Mouse (Mus musculus): ENCODE results near the gene Rcor1. TPM values are rescaled to one million over a fixed set of nuclear protein-coding genes. Genes with fewer than 3 reads are reported as not detected.

Gene Rcor1
- polyA plus RNA-seq, 1 experiment from 2014 or later: 4.5 TPM

GRCm38 (mm10) chr12:111145269-111145668 lies 106.1 kb downstream of the Rcor1 start:
- WGBS: 36% methylated on average over 9 of the region's 9 CpGs
- ATAC-seq: no peak
- Histone ChIP-seq H3K4me1 (ENCODE audit: control insufficient read depth, insufficient read depth, low read depth, low read length) (peaks cover 17% of the 10 kb centered on the region), H3K36me3 (ENCODE audit: control insufficient read depth, insufficient read depth, low read length) (no peaks in the 10 kb centered on the region), H3K27ac (ENCODE audit: low read depth, low read length) (peak overlapping the region; percentile 19; the same call in 1 of the 2 replicates), H3K4me2 (ENCODE audit: low read length) (peak overlapping the region; percentile 24), H3K27me3 (replicated peaks; ENCODE audit: control insufficient read depth, insufficient read depth, low read length) (no peaks in the 10 kb centered on the region), H3K9me3 (ENCODE audit: control insufficient read depth, low read length) (no peaks in the 10 kb centered on the region), H3K4me3 (ENCODE audit: low read length) (no peak overlapping the region), H3K9ac (ENCODE audit: low read depth, low read length) (peak overlapping the region; percentile 50)

GRCm38 (mm10) chr12:111149495-111150235 lies 110.5 kb downstream of the Rcor1 start:
- no peak overlapping the region for H3K4me2 ChIP-seq (ENCODE audit: low read length)
- WGBS: 64% methylated on average over 17 of the region's 17 CpGs
- H3K36me3 ChIP-seq (ENCODE audit: control insufficient read depth, insufficient read depth, low read length): no peaks in the 10 kb centered on the region
- no peak for ATAC-seq
- H3K4me1 ChIP-seq (ENCODE audit: control insufficient read depth, insufficient read depth, low read depth, low read length): peaks cover 16% of the 10 kb centered on the region
- H3K9ac ChIP-seq (ENCODE audit: low read depth, low read length): no peak overlapping the region
- H3K9me3 ChIP-seq (ENCODE audit: control insufficient read depth, low read length): no peaks in the 10 kb centered on the region
- H3K27ac ChIP-seq (ENCODE audit: low read depth, low read length): no peak overlapping the region
- H3K27me3 ChIP-seq (replicated peaks; ENCODE audit: control insufficient read depth, insufficient read depth, low read length): no peaks in the 10 kb centered on the region
- no peak overlapping the region for H3K4me3 ChIP-seq (ENCODE audit: low read length)

- Histone ChIP-seq H3K9ac (ENCODE audit: low read depth, low read length) (no peak overlapping the region), H3K36me3 (ENCODE audit: control insufficient read depth, insufficient read depth, low read length) (no peaks in the 10 kb centered on the region), H3K4me1 (ENCODE audit: control insufficient read depth, insufficient read depth, low read depth, low read length) (peaks cover 12% of the 10 kb centered on the region), H3K27ac (ENCODE audit: low read depth, low read length) (no peak overlapping the region), H3K27me3 (replicated peaks; ENCODE audit: control insufficient read depth, insufficient read depth, low read length) (no peaks in the 10 kb centered on the region), H3K4me3 (ENCODE audit: low read length) (no peak overlapping the region), H3K4me2 (ENCODE audit: low read length) (no peak overlapping the region), H3K9me3 (ENCODE audit: control insufficient read depth, low read length) (no peaks in the 10 kb centered on the region)
- 16% methylated on average over 6 of the region's 6 CpGs for WGBS
- ATAC-seq: no peak
These were observed 111.1 kb downstream of the Rcor1 start for GRCm38 (mm10) chr12:111150236-111150596.

- Histone ChIP-seq H3K4me1 (ENCODE audit: control insufficient read depth, insufficient read depth, low read depth, low read length) (peaks cover 5% of the 10 kb centered on the region), H3K27ac (ENCODE audit: low read depth, low read length) (no peak overlapping the region), H3K9me3 (ENCODE audit: control insufficient read depth, low read length) (no peaks in the 10 kb centered on the region), H3K9ac (ENCODE audit: low read depth, low read length) (no peak overlapping the region), H3K4me3 (ENCODE audit: low read length) (no peak overlapping the region), H3K27me3 (replicated peaks; ENCODE audit: control insufficient read depth, insufficient read depth, low read length) (no peaks in the 10 kb centered on the region), H3K4me2 (ENCODE audit: low read length) (no peak overlapping the region), H3K36me3 (ENCODE audit: control insufficient read depth, insufficient read depth, low read length) (no peaks in the 10 kb centered on the region)
- 85% methylated on average over 5 of the region's 5 CpGs for WGBS
- no peak for ATAC-seq
These were observed 112.4 kb downstream of the Rcor1 start for GRCm38 (mm10) chr12:111151422-111152156.

- Histone ChIP-seq H3K27me3 (replicated peaks; ENCODE audit: control insufficient read depth, insufficient read depth, low read length) (no peaks in the 10 kb centered on the region), H3K9me3 (ENCODE audit: control insufficient read depth, low read length) (no peaks in the 10 kb centered on the region), H3K27ac (ENCODE audit: low read depth, low read length) (no peak overlapping the region), H3K36me3 (ENCODE audit: control insufficient read depth, insufficient read depth, low read length) (no peaks in the 10 kb centered on the region), H3K4me3 (ENCODE audit: low read length) (no peak overlapping the region), H3K9ac (ENCODE audit: low read depth, low read length) (no peak overlapping the region), H3K4me1 (ENCODE audit: control insufficient read depth, insufficient read depth, low read depth, low read length) (peaks cover 5% of the 10 kb centered on the region), H3K4me2 (ENCODE audit: low read length) (no peak overlapping the region)
- 88% methylated on average over 6 of the region's 6 CpGs for WGBS
- ATAC-seq: no peak; the same call in 1 of the 2 replicates
These were observed 113.4 kb downstream of the Rcor1 start for GRCm38 (mm10) chr12:111152579-111152978.

- Histone ChIP-seq H3K9ac (ENCODE audit: low read depth, low read length) (no peak overlapping the region), H3K4me3 (ENCODE audit: low read length) (no peak overlapping the region), H3K36me3 (ENCODE audit: control insufficient read depth, insufficient read depth, low read length) (no peaks in the 10 kb centered on the region), H3K9me3 (ENCODE audit: control insufficient read depth, low read length) (no peaks in the 10 kb centered on the region), H3K27me3 (replicated peaks; ENCODE audit: control insufficient read depth, insufficient read depth, low read length) (no peaks in the 10 kb centered on the region), H3K4me1 (ENCODE audit: control insufficient read depth, insufficient read depth, low read depth, low read length) (peaks cover 5% of the 10 kb centered on the region), H3K27ac (ENCODE audit: low read depth, low read length) (peak overlapping the region; percentile 52; the same call in 1 of the 2 replicates), H3K4me2 (ENCODE audit: low read length) (no peak overlapping the region)
- WGBS: 50% methylated on average over 7 of the region's 7 CpGs
- peak; percentile 22; the same call in 1 of the 2 replicates for ATAC-seq
These were observed 114.0 kb downstream of the Rcor1 start for GRCm38 (mm10) chr12:111152981-111153710.

- Histone ChIP-seq H3K27me3 (replicated peaks; ENCODE audit: control insufficient read depth, insufficient read depth, low read length) (no peaks in the 10 kb centered on the region), H3K9ac (ENCODE audit: low read depth, low read length) (no peak overlapping the region)
These were observed 114.8 kb downstream of the Rcor1 start for GRCm38 (mm10) chr12:111153946-111154345.

GRCm38 (mm10) chr12:111154641-111155040 lies 115.5 kb downstream of the Rcor1 start:
- no peak overlapping the region for H3K27ac ChIP-seq (ENCODE audit: low read depth, low read length)
- H3K4me2 ChIP-seq (ENCODE audit: low read length): no peak overlapping the region
- H3K4me1 ChIP-seq (ENCODE audit: control insufficient read depth, insufficient read depth, low read depth, low read length): peaks cover 5% of the 10 kb centered on the region
- H3K4me3 ChIP-seq (ENCODE audit: low read length): no peak overlapping the region
- no peaks in the 10 kb centered on the region for H3K36me3 ChIP-seq (ENCODE audit: control insufficient read depth, insufficient read depth, low read length)
- H3K9me3 ChIP-seq (ENCODE audit: control insufficient read depth, low read length): no peaks in the 10 kb centered on the region
- 89% methylated on average over 6 of the region's 6 CpGs for WGBS
- no peak for ATAC-seq
- no peaks in the 10 kb centered on the region for H3K27me3 ChIP-seq (replicated peaks; ENCODE audit: control insufficient read depth, insufficient read depth, low read length)
- no peak overlapping the region for H3K9ac ChIP-seq (ENCODE audit: low read depth, low read length)

More at GRCm38 (mm10) chr12:111153946-111154345, 114.8 kb downstream of the Rcor1 start:
- no peak overlapping the region for H3K4me3 ChIP-seq (ENCODE audit: low read length)
- H3K27ac ChIP-seq (ENCODE audit: low read depth, low read length): no peak overlapping the region
- peaks cover 5% of the 10 kb centered on the region for H3K4me1 ChIP-seq (ENCODE audit: control insufficient read depth, insufficient read depth, low read depth, low read length)
- ATAC-seq: no peak
- H3K36me3 ChIP-seq (ENCODE audit: control insufficient read depth, insufficient read depth, low read length): no peaks in the 10 kb centered on the region
- H3K9me3 ChIP-seq (ENCODE audit: control insufficient read depth, low read length): no peaks in the 10 kb centered on the region
- H3K4me2 ChIP-seq (ENCODE audit: low read length): no peak overlapping the region
- 66% methylated on average over 5 of the region's 5 CpGs for WGBS

GRCm38 (mm10) chr12:111155756-111156155 lies 116.6 kb downstream of the Rcor1 start:
- Histone ChIP-seq H3K36me3 (ENCODE audit: control insufficient read depth, insufficient read depth, low read length) (no peaks in the 10 kb centered on the region), H3K27me3 (replicated peaks; ENCODE audit: control insufficient read depth, insufficient read depth, low read length) (no peaks in the 10 kb centered on the region), H3K9ac (ENCODE audit: low read depth, low read length) (no peak overlapping the region), H3K9me3 (ENCODE audit: control insufficient read depth, low read length) (no peaks in the 10 kb centered on the region), H3K4me1 (ENCODE audit: control insufficient read depth, insufficient read depth, low read depth, low read length) (peaks cover 7% of the 10 kb centered on the region), H3K27ac (ENCODE audit: low read depth, low read length) (no peak overlapping the region), H3K4me3 (ENCODE audit: low read length) (no peak overlapping the region), H3K4me2 (ENCODE audit: low read length) (no peak overlapping the region)
- 100% methylated on average over 1 of the region's 1 CpGs for WGBS
- no peak for ATAC-seq
